Mouse (Mus musculus) myocyte (in vitro differentiated cells): Measurements from ENCODE around the gene Enah.

Source experiments
- CEBPB ChIP-seq: IDR thresholded peaks from 2 replicates; pipeline ENCODE4 v1.6.1; 2011; ENCODE audit warnings: mild to moderate bottlenecking, moderate library complexity; ENCODE audit not compliant: poor library complexity, insufficient read depth, severe bottlenecking
- MAX ChIP-seq: IDR thresholded peaks from one replicate; pipeline ENCODE4 v1.6.1; 2011; ENCODE audit warnings: low read depth, mild to moderate bottlenecking, control low read depth
- MYOD1 ChIP-seq, 3 experiments: IDR thresholded peaks; one replicate each; pipeline ENCODE4 v1.6.1; 2011; ENCODE audit warnings: control low read depth in 2 of 3, low read depth in 2 of 3, mild to moderate bottlenecking in 2 of 3, moderate library complexity in 1 of 3; ENCODE audit not compliant: insufficient read length in 2 of 3, control insufficient read depth in 1 of 3
- MYOG ChIP-seq, 3 experiments: IDR thresholded peaks; one replicate each; pipeline ENCODE4 v1.6.1; 2011; ENCODE audit warnings: control low read depth in 2 of 3, low read depth in 2 of 3, mild to moderate bottlenecking in 2 of 3; ENCODE audit not compliant: insufficient read length in 2 of 3, control insufficient read depth in 1 of 3, insufficient read depth in 1 of 3
- POLR2A ChIP-seq: IDR thresholded peaks from one replicate; pipeline ENCODE4 v1.6.1; 2011; ENCODE audit warnings: low read depth, mild to moderate bottlenecking, control low read depth, moderate library complexity; ENCODE audit not compliant: insufficient read length
- REST ChIP-seq: IDR thresholded peaks from one replicate; pipeline ENCODE4 v1.6.1; 2011; ENCODE audit warnings: mild to moderate bottlenecking, control low read depth, moderate library complexity; ENCODE audit not compliant: insufficient read depth, insufficient read length
- TCF12 ChIP-seq: IDR thresholded peaks from one replicate; pipeline ENCODE4 v1.6.1; 2011; ENCODE audit warnings: mild to moderate bottlenecking, control low read depth; ENCODE audit not compliant: poor library complexity, insufficient read depth, severe bottlenecking
- USF1 ChIP-seq: IDR thresholded peaks from one replicate; pipeline ENCODE4 v1.6.1; 2011; ENCODE audit warnings: low read depth, mild to moderate bottlenecking, control low read depth, moderate library complexity

GRCm38 (mm10) chr1:181861181-181861902 is 158.4 kb downstream of the Enah start:
- TF ChIP-seq USF1 (no peak), REST (no peak), MYOG (IDR thresholded peaks at IDR 0.05; ENCODE audit: control insufficient read depth in 1 of 3, insufficient read depth in 1 of 3, insufficient read length in 2 of 3, low read depth in 2 of 3) (no peak), TCF12 (no peak), MAX (no peak), POLR2A (no peak), CEBPB (no peak), MYOD1 (IDR thresholded peaks at IDR 0.05; ENCODE audit: control insufficient read depth in 1 of 3, insufficient read length in 2 of 3, low read depth in 2 of 3) (no peak)
